Mouse (Mus musculus): ENCODE measurements around the gene Arsb. TPM values are rescaled to one million over a fixed set of nuclear protein-coding genes. Genes with fewer than 3 reads are reported as not detected.

Gene Arsb
- total and polyA plus RNA-seq, 3 experiments = 0.01 to 0.05 TPM; not detected in 1

DNA sequence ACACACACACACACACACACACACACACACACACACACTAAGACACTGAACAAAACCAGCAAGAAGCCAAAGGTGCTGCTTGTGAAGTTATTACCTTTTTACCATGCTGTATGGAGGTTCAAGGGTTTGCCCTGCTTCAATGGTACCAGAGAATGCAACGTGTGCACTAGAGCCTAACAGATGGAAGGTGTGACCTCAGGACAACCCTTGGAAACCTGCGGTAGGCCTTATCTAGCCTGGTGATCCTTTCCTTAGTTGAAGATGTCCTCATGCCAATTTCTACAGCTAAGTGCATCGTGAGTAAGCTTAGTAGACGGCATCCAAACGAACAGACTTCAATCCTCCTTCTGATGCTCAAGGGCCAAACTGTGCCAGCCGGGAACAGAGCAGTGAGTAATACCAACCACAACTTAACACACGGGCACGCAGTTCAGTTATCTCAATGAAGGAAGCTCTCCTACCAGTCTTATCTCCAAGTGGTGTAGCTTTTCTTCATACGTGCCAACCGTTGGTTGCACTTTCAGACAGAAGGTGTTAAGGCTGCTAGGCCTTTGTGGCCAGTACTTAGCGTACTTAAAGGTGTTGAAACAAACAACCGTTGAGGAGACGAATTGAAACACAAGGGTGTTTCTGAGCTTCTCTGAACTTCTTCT is 7.0 kb upstream of the Arsb start:
- H3K36me3 ChIP-seq (replicated peaks) = no peaks in the 10 kb centered on the region
- DNase-seq (ENCODE audit: low spot score) (no peak), ATAC-seq (ENCODE audit: extremely low read depth, insufficient number of reproducible peaks, low FRiP score, poor library complexity, severe bottlenecking) (no peak)
- TF ChIP-seq POLR2AphosphoS5 (IDR thresholded peaks at IDR 0.05; ENCODE audit: insufficient replicate concordance, low read depth, low read length) = no peak
- no peak for TF ChIP-seq TAL1 (conservative IDR thresholded peaks at IDR 0.05; ENCODE audit: low read depth, low read length)
- no peak for TF ChIP-seq GATA2 (IDR thresholded peaks at IDR 0.05; ENCODE audit: borderline replicate concordance, low read depth, low read length)
- no peak overlapping the region for H3K4me3 ChIP-seq (ENCODE audit: low read depth, low read length)
- no peaks in the 10 kb centered on the region for H3K4me1 ChIP-seq (ENCODE audit: insufficient read depth, low read depth, low read length)
- H3K27me3 ChIP-seq (ENCODE audit: insufficient read depth, low read length) = no peaks in the 10 kb centered on the region
- H3K9me3 ChIP-seq (replicated peaks) = no peaks in the 10 kb centered on the region

DNA sequence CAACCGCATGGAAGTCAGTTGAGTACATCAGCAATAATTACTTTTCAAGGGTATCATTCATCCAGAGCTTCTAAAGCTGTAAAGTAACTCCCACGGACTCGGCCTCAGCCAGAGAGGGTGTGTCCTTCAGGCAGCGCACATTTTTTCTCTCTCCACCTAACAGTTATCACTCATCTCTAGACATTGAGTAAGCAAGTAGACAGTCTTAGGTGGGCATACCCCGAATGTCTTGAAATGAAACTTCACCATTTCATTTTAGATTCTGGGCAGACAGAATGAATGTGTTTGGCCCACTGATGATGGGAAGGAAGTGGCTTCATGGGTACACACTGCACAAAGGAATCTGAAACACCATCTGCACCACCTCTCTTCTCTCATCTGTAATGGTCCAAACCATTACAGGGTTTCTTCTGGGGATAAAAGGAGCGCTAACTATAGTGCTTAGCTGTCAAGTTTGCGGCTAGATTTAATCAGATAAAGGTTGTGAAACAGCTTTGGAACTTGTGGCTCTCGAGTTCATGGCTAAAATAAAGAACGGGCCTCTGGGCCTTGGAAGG is 321 bp upstream of the Arsb start:
- TF ChIP-seq POLR2AphosphoS5 (IDR thresholded peaks at IDR 0.05; ENCODE audit: insufficient replicate concordance, low read depth, low read length) (no peak), GATA1 (IDR thresholded peaks at IDR 0.05; ENCODE audit: borderline replicate concordance, low read length) (no peak), TAL1 (conservative IDR thresholded peaks at IDR 0.05; ENCODE audit: low read depth, low read length) (no peak), CTCF (IDR thresholded peaks at IDR 0.05; ENCODE audit: low read depth, low read length) (no peak), GATA2 (IDR thresholded peaks at IDR 0.05; ENCODE audit: borderline replicate concordance, low read depth, low read length) (no peak)
- ATAC-seq (ENCODE audit: extremely low read depth, insufficient number of reproducible peaks, low FRiP score, poor library complexity, severe bottlenecking) (no peak), DNase-seq (ENCODE audit: low spot score) (no peak)
- Histone ChIP-seq H3K36me3 (replicated peaks) (no peaks in the 10 kb centered on the region), H3K9me3 (replicated peaks) (0 out of 2 replicates have a peak, but pooled peaks cover 2% of the 10 kb centered on the region), H3K4me1 (ENCODE audit: insufficient read depth, low read depth, low read length) (no peaks in the 10 kb centered on the region), H3K4me3 (ENCODE audit: low read depth, low read length) (no peak overlapping the region), H3K27me3 (ENCODE audit: insufficient read depth, low read length) (peaks cover 7% of the 10 kb centered on the region; the same call in 1 of the 2 replicates)

DNA sequence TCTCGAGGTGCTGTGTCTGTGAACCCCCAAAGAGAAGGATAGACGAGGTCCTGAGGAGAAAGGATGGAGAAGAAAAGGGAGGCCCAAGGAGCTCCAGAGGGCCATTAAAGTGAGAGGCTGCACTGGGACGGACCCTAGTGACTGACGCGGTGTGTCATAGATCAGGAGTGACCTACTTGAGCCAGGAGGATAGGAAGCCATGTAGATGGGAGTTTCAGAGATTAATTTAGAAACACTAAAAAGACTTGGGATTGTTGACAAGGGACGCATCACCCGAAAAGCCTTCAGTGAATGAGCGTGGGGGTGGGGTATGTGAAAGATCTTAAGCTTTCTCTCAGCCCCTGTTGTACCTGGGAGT is 828 bp downstream of the Arsb start:
- TF ChIP-seq GATA2 (IDR thresholded peaks at IDR 0.05; ENCODE audit: borderline replicate concordance, low read depth, low read length) = no peak
- Histone ChIP-seq H3K27me3 (ENCODE audit: insufficient read depth, low read length) (peaks cover 7% of the 10 kb centered on the region; the same call in 1 of the 2 replicates), H3K4me1 (ENCODE audit: insufficient read depth, low read depth, low read length) (no peaks in the 10 kb centered on the region), H3K9me3 (replicated peaks) (0 out of 2 replicates have a peak, but pooled peaks cover 2% of the 10 kb centered on the region), H3K36me3 (replicated peaks) (no peaks in the 10 kb centered on the region), H3K4me3 (ENCODE audit: low read depth, low read length) (no peak overlapping the region)
- DNase-seq (ENCODE audit: low spot score) (no peak), ATAC-seq (ENCODE audit: extremely low read depth, insufficient number of reproducible peaks, low FRiP score, poor library complexity, severe bottlenecking) (no peak)

DNA sequence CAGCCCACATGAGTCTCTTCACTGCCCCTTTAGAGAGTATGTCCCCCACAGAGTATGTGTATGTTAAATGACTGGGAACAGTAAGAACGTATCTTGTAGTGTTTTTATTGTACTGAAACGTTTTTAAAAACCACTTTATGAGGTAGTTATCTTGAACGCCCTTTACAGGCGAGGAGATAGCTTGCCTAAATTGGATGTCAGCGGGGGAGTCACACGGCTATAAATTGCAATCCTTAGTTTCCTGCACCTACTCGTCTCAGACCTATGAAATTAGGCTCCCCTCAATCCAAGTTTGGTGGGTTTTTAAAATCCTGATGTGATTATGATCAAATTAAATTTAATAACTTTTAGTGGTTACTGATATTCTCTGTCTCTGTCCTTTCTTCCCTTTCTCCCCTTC is 1.4 kb downstream of the Arsb start:
- DNase-seq (ENCODE audit: low spot score) (no peak), ATAC-seq (ENCODE audit: extremely low read depth, insufficient number of reproducible peaks, low FRiP score, poor library complexity, severe bottlenecking) (no peak)
- TF ChIP-seq TAL1 (conservative IDR thresholded peaks at IDR 0.05; ENCODE audit: low read depth, low read length) (no peak), POLR2AphosphoS5 (IDR thresholded peaks at IDR 0.05; ENCODE audit: insufficient replicate concordance, low read depth, low read length) (no peak), CTCF (IDR thresholded peaks at IDR 0.05; ENCODE audit: low read depth, low read length) (no peak), GATA2 (IDR thresholded peaks at IDR 0.05; ENCODE audit: borderline replicate concordance, low read depth, low read length) (no peak), GATA1 (IDR thresholded peaks at IDR 0.05; ENCODE audit: borderline replicate concordance, low read length) (no peak)
- Histone ChIP-seq H3K27me3 (ENCODE audit: insufficient read depth, low read length) (peaks cover 7% of the 10 kb centered on the region; the same call in 1 of the 2 replicates), H3K4me1 (ENCODE audit: insufficient read depth, low read depth, low read length) (no peaks in the 10 kb centered on the region), H3K4me3 (ENCODE audit: low read depth, low read length) (no peak overlapping the region), H3K36me3 (replicated peaks) (no peaks in the 10 kb centered on the region), H3K9me3 (replicated peaks) (0 out of 2 replicates have a peak, but pooled peaks cover 2% of the 10 kb centered on the region)

DNA sequence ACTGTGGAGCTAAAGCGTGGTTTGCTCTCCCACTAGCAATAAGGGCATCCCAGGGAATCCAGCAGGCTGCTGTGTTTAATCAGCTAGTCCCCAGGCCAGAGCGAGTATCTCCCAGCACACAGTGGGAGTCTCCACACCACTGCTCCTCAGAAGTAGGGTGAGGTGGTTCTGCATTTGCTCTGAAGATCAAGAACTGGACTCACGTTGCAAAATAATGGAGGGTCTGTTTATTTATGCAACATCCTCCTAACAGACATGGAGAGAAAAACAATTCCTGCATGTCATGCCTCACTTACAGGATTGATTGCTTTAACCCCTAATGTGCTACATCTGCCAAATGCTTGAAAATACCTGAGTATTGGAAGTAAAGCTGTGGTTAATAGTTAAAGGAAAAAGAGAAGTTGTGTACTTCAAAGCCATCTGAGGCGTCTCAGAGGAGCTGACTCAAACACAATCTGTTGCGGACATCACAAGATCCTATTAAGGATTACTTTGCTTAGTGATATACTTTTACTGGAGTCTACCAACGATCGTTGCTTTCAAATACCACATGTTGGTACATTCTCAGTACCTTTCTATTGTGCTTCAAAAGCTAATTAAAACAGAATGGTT is 2.4 kb downstream of the Arsb start:
- H3K4me3 ChIP-seq (ENCODE audit: low read depth, low read length) = no peak overlapping the region
- H3K9me3 ChIP-seq (replicated peaks) = 0 out of 2 replicates have a peak, but pooled peaks cover 2% of the 10 kb centered on the region
- ATAC-seq (ENCODE audit: extremely low read depth, insufficient number of reproducible peaks, low FRiP score, poor library complexity, severe bottlenecking) (no peak), DNase-seq (ENCODE audit: low spot score) (no peak)
- H3K4me1 ChIP-seq (ENCODE audit: insufficient read depth, low read depth, low read length) = no peaks in the 10 kb centered on the region
- TF ChIP-seq GATA1 (IDR thresholded peaks at IDR 0.05; ENCODE audit: borderline replicate concordance, low read length) (no peak), GATA2 (IDR thresholded peaks at IDR 0.05; ENCODE audit: borderline replicate concordance, low read depth, low read length) (no peak), CTCF (IDR thresholded peaks at IDR 0.05; ENCODE audit: low read depth, low read length) (no peak), POLR2AphosphoS5 (IDR thresholded peaks at IDR 0.05; ENCODE audit: insufficient replicate concordance, low read depth, low read length) (no peak)
- peaks cover 7% of the 10 kb centered on the region; the same call in 1 of the 2 replicates for H3K27me3 ChIP-seq (ENCODE audit: insufficient read depth, low read length)
- no peaks in the 10 kb centered on the region for H3K36me3 ChIP-seq (replicated peaks)

DNA sequence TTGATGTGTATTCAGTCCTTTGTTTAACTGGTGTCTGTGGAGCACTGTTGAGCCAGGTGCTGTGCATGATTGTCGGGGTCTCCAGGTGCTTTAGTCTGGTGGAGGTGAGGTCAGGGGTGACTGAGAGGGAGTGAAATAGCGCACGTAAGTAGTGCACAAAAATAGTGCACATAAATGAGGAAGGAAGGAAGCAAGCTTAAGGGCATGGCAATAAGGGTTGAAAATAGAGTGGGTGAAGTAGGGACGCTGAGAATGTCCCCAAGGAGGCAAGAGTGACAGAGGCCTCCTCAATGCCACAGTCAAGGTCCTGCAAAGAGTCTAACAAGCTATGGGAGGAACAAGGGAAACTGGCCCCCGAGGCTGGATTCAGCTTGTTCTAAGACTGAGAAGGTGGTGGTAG is 11.4 kb downstream of the Arsb start:
- Histone ChIP-seq H3K36me3 (replicated peaks) (no peaks in the 10 kb centered on the region), H3K4me1 (ENCODE audit: insufficient read depth, low read depth, low read length) (no peaks in the 10 kb centered on the region), H3K9me3 (replicated peaks) (no peaks in the 10 kb centered on the region; the same call in 1 of the 2 replicates), H3K4me3 (ENCODE audit: low read depth, low read length) (no peak overlapping the region), H3K27me3 (ENCODE audit: insufficient read depth, low read length) (no peaks in the 10 kb centered on the region)
- DNase-seq (ENCODE audit: low spot score) (no peak), ATAC-seq (ENCODE audit: extremely low read depth, insufficient number of reproducible peaks, low FRiP score, poor library complexity, severe bottlenecking) (no peak)
- TF ChIP-seq CTCF (IDR thresholded peaks at IDR 0.05; ENCODE audit: low read depth, low read length) (no peak), GATA1 (IDR thresholded peaks at IDR 0.05; ENCODE audit: borderline replicate concordance, low read length) (no peak), POLR2AphosphoS5 (IDR thresholded peaks at IDR 0.05; ENCODE audit: insufficient replicate concordance, low read depth, low read length) (no peak), GATA2 (IDR thresholded peaks at IDR 0.05; ENCODE audit: borderline replicate concordance, low read depth, low read length) (no peak), TAL1 (conservative IDR thresholded peaks at IDR 0.05; ENCODE audit: low read depth, low read length) (no peak)

Measured in G1E (cell line).